Mouse (Mus musculus) mouse trophoblast stem cell (cell line): ENCODE measurements around the gene Rab3a.

Source experiments
- in situ Hi-C, 2 experiments: fragments of 300-500 bp; cut with MseI, MboI; formaldehyde crosslinking; loops; 2 replicates in 1 of 2; 3 replicates in 1 of 2; pipeline ENCODE4 v1.15.1; 2025

Rab3a gene

DNA sequence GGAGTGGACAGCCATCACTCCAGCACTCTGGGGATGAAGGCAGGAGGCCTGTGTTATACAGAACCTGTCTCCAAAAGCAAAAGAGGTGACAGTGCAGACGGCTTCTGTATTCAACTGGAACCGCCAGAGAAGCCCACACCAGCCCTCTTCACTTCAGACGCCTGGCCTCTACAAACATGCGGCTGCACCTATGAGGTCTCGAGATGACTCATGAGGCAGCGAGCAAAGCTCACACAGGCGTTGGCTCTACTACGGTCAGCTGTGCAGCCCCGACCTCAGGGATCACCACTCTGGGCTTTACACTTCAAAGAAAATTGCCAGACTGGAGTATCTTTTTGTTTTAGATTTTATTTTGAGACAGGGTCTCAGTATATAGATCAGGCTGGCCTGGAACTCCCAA lies 18.4 kb downstream of the Rab3a start:
- in situ Hi-C loops, result no loop called here

DNA sequence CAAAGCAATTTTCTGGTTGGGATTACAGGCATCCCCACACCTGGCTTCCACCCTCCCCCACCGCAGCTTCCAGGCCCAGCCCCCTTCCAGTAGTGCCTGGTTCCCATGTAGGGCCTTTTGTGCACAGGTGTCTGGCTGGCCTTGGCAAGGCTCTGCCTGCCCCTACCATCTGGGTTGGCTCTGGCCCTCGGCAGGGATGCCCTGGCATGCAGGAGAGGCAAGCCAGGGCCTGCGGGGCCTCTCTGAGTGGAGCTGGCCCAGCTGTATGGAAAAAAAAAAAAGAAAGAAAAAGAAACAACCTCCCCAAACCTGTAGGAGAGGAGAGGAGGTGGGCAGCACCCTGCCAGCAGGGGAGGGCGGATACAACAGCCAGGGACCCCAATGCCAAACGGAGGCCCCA lies 18.9 kb downstream of the Rab3a start:
- in situ Hi-C loops, result no loop called here

DNA sequence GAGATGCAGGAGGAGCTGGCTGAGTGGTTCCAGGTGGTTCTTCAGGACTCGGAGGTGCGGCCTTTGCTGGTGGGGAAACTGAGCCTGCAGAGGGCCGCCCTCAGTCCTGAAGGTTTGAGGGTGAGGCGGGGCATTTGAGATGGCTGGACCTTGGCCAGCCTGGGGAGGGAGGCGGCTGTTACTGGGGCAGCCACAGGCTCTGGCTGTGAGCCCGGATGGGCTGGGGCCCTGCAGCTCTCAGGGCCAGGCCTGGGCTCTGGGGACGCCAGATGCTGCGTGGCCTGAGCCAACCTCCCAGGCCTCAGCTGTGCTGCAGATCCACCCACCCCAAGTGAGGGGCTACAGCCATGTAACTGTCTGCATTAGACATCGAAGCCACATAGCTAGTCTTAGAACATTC lies 19.4 kb downstream of the Rab3a start:
- in situ Hi-C loops, result no loop called here

DNA sequence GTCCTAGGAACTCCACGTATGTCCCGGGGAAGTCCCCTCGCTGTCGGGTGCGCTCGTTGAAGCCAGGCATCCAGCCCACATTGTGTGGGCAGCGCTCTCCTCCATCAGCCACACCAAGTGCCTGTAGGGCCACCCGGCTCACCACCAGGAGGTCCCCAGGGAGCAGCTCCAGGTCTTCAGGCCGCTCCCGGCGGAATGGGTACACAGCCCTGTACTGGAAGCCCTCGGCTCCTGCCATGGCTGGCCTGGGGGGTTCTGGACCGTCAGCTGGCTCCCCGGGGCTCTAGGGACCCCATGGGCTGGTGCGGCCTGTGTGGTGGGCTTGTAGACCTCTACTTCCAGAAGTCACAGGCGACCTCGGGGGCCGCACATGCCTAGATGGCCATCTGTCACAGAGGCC lies 20.3 kb downstream of the Rab3a start:
- in situ Hi-C loops, result no loop called here

DNA sequence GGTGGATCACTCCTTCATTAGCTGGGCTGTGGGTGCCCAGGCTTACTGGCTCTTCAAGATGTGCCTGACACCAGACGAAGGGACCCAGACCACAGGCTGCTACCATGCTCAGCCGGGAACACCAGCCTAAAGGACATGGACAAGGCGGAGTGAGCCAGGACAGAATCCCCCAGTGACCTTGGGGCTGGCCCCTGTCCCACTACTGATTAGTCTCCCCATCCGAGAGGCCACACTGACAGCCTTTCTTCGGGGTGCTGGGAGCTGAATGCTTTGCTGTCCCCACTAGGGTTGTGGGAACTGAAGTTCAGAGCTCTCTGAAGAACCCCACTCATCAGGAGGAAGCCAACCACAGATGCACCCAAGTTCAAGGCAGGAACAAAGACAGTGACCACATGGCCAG lies 20.7 kb downstream of the Rab3a start:
- in situ Hi-C loops, result no loop called here

DNA sequence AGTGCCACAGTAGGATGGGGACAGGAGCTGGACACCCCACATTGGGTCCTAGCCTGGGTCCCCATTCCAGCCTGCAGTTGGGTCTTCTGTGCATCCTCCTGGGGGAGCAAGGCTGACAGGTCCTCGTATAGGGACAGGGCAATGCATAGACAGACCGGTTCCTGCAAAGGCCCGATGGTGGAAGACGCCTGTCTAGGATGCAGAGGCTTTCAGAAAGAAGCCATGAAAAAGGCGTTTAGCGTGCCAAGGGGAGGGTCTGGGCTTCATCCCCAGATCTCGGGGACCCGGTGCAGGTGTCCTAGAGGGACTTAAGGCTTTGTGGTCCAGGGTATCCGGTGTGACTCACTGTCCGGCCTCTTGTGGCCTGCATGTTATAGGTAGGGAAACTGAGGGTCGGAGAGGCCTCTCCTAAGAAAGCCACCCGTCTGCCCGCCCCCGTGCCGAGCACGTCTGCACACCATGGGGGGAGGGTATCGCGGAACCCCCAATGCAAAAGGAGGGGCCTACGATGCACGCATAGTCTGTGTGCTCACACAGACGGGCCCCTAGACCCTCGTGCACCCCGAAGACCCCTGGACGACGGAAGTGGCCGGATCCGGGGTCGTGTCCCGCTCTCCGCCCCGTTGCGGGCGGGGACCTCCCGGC lies 21.5 kb downstream of the Rab3a start:
- in situ Hi-C loops, result no loop called here

DNA sequence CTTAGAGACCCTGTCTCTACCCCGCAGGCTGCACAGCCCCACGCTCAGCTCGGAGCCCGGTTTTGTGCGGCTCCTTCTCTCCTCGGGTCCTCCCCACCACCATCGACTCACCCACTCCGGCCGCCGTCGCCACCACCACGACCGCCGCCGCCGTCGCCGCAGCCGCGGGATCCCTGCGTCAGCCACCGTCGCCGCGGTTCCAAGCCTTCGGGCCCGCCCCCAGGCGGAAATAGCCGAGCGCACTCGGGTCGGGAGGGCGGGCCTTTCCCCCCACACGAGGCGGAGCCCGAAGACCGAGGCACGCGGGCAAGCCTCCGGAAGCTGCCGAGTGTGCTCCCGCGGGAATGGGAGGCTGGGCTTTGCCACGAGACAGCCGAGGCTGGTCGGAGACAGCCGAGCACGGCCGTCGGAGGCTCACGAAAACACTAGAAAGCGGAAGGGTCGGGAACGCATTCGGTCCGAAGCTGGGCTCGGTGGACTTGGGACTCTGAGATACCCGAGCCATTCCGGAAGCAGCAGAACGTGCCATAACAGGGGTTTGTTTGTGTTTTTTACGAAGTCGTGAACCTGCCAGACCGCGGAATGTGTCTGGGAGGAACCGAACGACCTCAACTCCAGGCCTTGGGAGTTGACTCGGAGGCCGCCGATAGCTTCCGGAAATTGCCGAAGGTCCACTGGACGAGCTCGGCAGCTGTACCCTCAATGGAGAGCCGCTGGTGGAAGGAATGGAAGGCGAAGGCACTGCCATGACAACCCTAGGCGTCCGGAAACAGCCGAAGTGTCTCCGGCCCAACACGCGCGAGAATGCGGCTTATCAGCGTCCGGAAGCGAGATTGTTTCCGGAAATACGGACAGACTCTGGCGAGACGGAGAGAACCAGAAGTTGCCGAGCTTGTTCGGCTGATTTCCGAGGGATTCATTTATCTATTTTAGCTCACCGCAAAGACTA lies 22.3 kb downstream of the Rab3a start, which contains the start of gene Pik3r2:
Gene Pik3r2, minus strand, starts transcription at position 218 of the 949 bp plus-strand sequence.
- in situ Hi-C loops, result no loop called here

DNA sequence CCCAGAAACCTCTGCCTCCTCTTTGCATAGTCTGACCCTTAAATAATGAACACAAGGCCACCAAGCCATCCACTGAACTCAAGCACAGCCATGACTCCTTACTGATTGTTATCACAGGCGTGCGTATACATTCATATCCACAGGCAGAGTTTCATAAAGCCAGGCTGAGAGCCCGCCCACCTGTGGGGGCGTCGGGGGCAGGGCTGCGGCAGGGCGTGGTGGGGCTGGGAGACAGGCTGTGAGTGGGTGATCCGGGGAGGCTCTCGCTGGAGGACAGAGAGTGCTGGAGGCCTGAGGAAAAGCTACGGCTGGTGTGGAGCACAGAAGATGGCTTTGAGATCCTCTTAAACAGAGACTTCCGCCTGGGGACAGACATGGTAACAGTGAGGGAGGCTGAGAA lies 25.6 kb downstream of the Rab3a start:
- in situ Hi-C loops, result no loop called here

DNA sequence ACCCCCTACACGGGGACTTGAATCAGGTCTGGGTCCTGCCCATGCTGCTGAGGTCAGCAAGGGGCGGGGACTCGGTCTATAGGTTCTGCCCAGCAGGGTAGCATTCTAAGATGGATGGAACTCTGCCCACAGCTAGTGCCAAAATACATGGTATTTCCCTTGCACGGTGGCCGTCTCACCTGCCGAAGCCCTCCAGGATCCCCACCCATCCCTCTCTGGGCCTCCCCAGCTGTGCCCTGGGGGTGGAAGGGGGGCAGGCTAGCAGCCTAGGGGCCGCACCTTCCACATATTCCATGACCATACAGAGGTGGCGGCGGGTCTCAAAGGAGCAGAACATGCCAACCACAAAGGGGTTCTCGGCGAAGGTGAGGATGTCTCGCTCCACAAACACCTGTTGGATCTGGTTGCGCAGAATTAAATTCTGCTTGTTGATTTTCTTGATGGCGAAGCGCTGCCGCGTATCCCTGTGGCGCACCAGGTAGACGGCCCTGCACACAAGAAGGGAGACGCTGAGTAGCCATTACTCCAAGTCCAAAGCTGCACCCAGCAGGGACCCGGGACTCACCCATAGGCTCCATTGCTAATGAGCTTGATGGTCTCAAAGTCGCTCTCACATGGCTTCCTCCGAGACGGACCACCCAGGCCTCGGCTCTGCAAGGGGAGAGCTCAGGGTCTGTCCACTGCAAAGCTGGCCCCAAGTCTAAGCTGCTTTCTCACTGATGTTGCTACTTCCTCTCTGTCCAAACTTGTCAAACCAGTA lies 32.0 kb downstream of the Rab3a start:
- in situ Hi-C loops, result no loop called here

DNA sequence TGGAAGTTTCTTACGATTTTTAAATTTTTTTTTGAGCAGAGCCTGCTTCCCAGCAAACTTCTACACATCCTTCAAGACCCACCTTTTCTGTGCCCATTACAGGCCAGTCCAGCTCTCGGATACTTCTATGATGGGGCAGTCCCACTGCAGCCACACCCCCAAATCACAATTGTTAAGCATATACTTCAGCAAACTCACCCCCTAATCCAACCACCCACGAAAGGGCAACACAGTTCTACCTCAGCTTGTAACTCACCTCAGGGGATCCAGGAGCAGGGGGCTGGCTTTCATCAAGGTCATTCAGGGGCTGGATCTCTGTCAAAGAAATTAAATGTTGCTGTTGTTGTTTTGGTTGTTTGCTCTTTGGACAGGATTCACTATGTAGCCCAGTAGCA lies 32.6 kb downstream of the Rab3a start:
- in situ Hi-C loops, result no loop called here

DNA sequence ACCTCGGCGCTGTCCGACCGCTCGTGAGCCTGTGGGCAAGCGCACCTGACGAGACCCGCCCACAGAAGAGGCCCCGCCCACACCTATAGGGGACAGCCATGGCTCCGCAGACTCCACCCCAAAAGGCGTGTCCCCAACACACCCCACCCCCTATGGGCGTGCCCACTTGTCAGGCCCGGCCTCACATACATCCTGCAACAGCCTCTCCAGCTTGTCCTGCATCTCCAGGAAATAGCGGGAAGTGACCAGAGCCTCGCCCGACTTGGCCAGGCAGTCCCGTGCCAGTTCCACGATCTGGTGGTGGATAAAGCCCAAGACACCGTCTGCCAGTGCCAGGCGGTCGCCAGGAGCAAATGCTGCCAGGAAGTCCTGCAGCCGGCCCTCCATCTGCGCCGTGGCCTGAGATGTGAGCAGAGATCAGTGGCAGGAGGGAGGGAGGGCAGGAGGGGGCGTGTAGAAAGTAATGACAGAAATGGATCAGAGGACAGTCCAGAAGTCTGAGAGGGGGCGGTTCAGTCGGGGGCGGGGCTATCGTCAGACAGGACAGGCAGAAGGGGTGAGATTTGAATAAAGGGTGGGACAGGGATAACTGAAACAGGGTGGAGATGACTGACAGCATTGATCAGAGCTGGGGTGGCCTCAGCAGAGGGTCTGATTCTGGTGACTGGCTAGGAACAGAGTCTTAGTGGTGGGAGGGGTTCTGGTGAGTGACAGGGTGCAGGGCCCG lies 33.6 kb downstream of the Rab3a start:
- in situ Hi-C loops, result no loop called here

DNA sequence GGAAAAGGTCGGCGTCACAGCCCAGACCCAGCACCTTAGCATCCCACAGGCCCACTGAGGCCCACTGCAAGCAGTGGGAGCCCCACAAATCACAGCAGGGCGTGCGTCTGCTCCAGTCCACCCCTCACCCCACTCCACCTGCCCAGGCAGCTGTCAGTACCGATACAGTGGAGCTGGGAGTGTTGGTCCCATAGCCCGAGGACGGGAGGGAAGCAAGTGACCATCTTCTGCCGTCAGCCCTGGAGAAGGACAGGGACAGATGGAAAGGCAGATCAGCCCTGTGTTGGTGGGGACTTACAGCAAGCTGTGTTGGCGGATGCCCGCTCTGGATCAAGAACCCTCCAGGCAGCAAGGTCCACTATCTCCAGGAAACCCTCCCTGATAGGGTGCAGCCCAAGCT lies 34.6 kb downstream of the Rab3a start:
- in situ Hi-C loops, result no loop called here

DNA sequence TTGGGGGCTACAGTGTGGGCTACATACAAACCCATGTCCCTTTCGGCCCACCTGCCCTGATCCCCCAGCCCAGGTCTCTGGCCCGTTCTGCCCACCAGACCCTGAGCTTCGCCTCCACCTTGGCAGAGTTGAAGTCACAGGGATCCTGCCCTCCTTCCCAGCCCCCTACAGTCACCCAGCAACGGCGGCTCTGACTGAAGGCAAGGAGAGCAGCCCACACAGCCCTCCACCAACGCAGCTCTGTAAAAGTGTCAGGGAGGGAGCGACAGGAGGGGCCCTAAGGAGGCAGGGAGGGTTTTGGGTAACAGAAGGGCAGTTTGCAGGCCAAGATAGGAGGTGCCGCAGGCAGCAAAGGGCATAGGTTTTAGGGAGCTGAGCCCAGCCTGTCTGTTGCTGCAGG lies 36.4 kb downstream of the Rab3a start:
- in situ Hi-C loops, result no loop called here

DNA sequence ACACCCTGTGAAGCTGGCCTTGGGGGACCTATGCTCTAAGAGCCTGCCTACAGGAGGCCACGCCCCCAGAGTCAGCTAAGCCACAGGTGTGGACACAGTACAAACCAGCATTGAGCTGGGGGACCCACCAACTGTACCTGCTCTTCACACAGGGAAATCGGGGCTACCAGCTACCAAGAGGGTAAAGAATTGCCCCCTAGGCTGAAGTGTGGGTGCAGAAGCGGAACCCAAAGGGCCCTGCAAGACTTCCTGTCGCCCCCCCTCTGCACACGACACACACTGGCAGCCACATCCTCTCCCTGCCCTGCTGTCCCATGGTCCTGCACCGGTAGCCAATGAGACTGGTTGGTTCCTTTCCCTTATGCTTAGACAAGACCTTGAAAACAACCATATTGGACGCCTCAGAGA lies 36.8 kb downstream of the Rab3a start:
- in situ Hi-C loops, result no loop called here

DNA sequence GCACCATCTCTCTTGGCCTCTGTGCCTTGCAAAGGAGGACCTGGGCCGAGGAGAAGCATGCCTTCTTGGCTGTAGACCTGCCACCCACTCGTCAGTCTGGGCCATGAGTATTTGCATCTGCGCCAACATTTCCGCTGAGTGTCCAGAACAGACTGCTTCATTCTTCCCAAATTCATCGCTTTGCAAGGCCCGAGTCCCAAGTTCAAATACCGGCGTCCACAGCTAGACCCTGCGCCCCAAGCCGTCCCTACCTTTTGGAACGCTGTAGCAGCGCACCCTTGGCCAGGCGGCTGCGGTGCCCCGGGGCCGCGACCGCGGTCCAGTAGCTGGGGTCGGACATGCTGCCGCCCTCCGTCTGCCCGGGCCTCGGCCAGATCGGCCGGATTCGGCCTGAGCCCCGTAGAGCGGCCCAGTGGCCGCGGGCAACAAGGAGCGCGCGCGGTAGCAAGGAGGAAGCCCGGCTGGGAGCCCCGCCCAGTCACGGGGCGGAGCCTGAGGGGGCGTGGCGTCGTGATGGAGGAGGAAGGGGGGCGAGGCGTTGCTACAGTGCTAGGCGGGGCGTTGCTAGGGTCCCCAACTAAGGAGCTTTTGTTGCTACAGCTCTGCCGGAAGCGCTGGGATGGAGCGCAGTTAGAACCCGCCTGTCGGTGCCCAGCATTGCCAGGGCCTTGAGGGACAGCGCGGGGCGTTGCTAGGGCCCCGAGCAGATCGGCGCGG lies 37.7 kb downstream of the Rab3a start:
- in situ Hi-C loops, result no loop called here

DNA sequence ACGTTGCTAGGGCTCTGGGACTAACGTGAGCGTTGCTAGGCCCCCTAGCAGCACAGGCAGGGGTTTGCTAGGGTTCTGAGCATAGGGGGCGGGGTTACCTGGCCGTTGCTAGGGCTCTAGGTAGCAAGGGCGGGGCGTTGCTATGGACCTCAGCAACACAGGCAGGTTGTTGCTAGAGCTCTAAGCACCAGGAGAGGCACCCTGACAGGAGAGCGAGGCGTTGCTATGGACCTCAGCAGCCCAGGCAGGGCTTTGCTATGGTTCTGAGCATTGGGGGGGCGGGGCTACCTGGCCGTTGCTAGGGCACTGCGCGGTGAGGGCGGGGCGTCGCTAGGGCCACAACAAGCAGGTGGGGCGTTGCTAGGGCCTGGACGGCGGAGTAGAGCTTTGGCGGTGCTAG lies 38.2 kb downstream of the Rab3a start:
- in situ Hi-C loops, result no loop called here

DNA sequence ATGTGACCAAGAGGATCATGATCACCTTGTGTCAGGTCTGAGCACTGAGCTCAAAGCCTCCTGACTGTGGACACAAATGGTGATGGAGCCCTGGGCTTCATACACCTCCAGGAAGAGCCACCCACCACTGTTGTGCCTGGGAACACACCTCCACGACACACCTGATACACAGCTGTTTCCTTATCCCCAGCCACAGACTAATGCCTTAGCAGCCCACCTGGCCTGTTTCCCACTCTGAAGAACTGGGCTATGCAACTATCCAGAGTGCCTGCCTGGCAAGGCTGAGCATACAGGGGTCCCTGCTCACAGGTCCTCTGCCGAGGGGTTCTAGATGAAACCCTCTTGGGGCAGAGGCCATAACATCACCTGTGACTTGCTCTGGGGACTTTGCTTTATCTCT lies 39.7 kb downstream of the Rab3a start:
- in situ Hi-C loops, result no loop called here

DNA sequence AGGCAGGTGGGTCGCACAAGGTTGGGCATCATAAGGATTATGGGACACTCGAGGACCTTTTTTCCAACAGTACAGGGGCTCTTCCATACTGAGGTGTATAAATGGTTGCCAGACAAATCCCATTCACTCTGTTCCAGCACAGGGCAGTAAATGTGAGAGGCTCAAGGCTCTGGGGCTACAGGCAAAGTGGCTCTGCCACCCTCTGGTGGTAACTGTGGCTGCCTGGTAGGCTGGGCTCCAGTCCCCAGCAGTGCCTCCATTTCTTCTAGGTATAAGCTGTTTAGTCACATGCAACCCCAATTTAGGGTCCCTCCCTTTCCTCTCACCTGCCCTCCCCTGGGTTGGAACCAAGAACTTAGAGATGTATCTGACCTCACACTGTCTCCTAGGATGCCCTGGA lies 40.9 kb downstream of the Rab3a start:
- in situ Hi-C loops, result no loop called here

DNA sequence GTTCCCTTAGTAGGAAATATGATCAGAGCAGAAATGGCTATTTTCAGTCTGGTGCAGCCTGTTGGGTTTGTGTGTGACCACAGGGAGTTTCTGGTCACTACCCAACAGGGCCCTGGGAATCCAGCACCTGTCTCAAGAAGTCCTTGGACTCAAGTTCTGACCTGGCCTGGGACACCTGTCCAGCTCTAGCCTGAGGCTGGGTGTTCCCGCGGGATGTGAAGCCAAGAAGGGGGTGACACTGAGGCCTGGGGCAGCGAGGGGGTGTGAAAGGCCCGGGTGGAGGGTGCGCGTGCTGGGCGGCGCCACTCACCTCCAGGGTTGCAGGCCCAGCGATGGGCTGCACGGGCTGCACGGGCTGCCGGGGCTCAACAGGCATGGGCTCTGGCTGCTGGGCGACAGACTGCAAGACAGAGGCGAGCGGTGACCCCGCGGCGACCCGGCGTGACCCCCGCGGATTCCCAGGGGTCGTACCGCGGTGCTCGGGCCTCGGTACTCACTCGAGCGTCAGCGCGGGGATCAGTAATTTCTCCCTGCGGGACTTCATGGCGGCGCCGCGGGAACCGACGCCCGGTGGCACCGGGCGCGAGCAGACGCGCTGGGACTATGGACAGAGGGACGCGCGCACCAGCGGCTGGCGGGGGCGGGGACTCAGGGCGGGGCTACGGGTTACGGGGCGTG lies 42.1 kb downstream of the Rab3a start:
- in situ Hi-C loops, result no loop called here
